Mouse (Mus musculus) right cerebral cortex, adult 2 months (tissue): Measurements from ENCODE around the gene Bcas3.

Experiments used
- DNase-seq, 2 experiments: peaks; one replicate each; pipeline ENCODE4 v3.0.0; 2021 to 2022; ENCODE audit warnings: low spot score in 2 of 2

Gene Bcas3

GRCm38 (mm10) chr11:85792534-85793215 lies 439.7 kb downstream of the Bcas3 start:
- DNase-seq, result no peak

- DNase-seq, result no peak
Observed at GRCm38 (mm10) chr11:85799456-85799855, 446.5 kb downstream of the Bcas3 start.

GRCm38 (mm10) chr11:85799856-85800255 lies 446.9 kb downstream of the Bcas3 start:
- no peak for DNase-seq

GRCm38 (mm10) chr11:85800380-85800779 lies 447.4 kb downstream of the Bcas3 start:
- no peak for DNase-seq

- DNase-seq, result no peak
Observed at GRCm38 (mm10) chr11:85804048-85804447, 451.1 kb downstream of the Bcas3 start.

- no peak for DNase-seq
Observed at GRCm38 (mm10) chr11:85805779-85806178, 452.8 kb downstream of the Bcas3 start.

- DNase-seq, result no peak
Observed at GRCm38 (mm10) chr11:85807353-85807752, 454.4 kb downstream of the Bcas3 start.

- no peak for DNase-seq
Observed at GRCm38 (mm10) chr11:85811229-85811628, 458.3 kb downstream of the Bcas3 start.

GRCm38 (mm10) chr11:85811676-85812075 lies 458.7 kb downstream of the Bcas3 start:
- no peak for DNase-seq

- DNase-seq, result no peak
Observed at GRCm38 (mm10) chr11:85812201-85812966, 459.4 kb downstream of the Bcas3 start.

- DNase-seq, result no peak
Observed at GRCm38 (mm10) chr11:85814678-85815077, 461.7 kb downstream of the Bcas3 start.

- no peak for DNase-seq
Observed at GRCm38 (mm10) chr11:85816471-85816870, 463.5 kb downstream of the Bcas3 start.

- DNase-seq, result no peak
Observed at GRCm38 (mm10) chr11:85818401-85818800, 465.4 kb downstream of the Bcas3 start.

- DNase-seq, result no peak
Observed at GRCm38 (mm10) chr11:85820959-85821358, 468.0 kb downstream of the Bcas3 start.

GRCm38 (mm10) chr11:85821659-85822058 lies 468.7 kb downstream of the Bcas3 start:
- DNase-seq, result no peak

GRCm38 (mm10) chr11:85823181-85823580 lies 470.2 kb downstream of the Bcas3 start:
- peak; percentile 37 to 70 for DNase-seq

- DNase-seq, result no peak
Observed at GRCm38 (mm10) chr11:85823794-85824193, 470.8 kb downstream of the Bcas3 start.

GRCm38 (mm10) chr11:85825031-85825430 lies 472.1 kb downstream of the Bcas3 start:
- DNase-seq, result no peak

GRCm38 (mm10) chr11:85825823-85826222 lies 472.9 kb downstream of the Bcas3 start:
- no peak for DNase-seq

GRCm38 (mm10) chr11:85827342-85827741 lies 474.4 kb downstream of the Bcas3 start:
- DNase-seq, result no peak

GRCm38 (mm10) chr11:85828691-85829519 lies 475.9 kb downstream of the Bcas3 start:
- no peak for DNase-seq
